Mouse (Mus musculus) frontal cortex, postnatal 14 days (tissue): ENCODE data around the gene Disp3.

Experiments
- DNase-seq, 2 experiments: peaks; one replicate each; pipeline ENCODE4 v3.0.0; 2022; ENCODE audit warnings: low spot score in 2 of 2

Gene Disp3

DNA sequence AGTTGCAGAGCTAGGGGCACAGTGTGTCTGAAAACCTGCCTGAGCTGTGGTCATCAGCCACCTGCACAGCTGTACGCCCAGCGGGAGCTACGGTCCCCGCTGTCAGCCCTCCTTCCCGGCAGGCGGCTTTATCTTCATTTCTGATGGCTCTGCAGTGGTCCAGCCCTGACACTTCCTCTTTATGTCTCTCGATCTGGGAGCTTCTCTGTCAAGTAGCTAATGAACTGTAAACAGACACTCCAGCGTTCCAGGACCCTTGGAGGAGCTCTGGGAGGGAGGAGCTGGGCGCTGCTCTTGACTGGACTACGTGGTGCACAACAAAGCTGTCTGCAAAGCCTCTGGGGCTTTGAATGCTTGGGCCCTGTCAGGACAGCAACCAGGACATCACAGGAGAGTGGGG lies 67.1 kb downstream of the Disp3 start:
- no peak for DNase-seq

DNA sequence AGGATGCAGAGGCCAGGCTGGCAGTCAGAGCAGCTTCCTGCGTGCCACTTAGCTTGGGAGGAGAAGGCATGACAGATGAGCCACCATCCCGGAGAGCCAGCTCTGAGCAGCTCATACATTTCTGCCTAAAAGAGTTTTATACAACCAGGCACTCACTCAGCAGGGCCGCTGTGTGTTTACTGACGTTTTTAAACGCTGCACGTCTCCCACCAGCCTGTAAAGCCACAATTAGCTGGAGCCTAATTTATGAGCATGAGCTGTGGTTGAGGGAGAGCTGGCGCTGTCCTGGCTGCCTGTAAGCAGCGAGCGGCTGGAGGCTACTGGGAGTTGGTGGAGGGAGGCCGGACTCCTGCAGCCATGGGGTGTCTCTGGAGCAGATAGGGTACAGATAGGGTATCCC lies 69.5 kb downstream of the Disp3 start:
- no peak for DNase-seq

GRCm38 (mm10) chr4:148215264-148215900 lies 72.4 kb downstream of the Disp3 start:
- DNase-seq, result no peak

- DNase-seq, result peak; percentile 37 to 45
Measured at GRCm38 (mm10) chr4:148214460-148215136, 73.2 kb downstream of the Disp3 start.

DNA sequence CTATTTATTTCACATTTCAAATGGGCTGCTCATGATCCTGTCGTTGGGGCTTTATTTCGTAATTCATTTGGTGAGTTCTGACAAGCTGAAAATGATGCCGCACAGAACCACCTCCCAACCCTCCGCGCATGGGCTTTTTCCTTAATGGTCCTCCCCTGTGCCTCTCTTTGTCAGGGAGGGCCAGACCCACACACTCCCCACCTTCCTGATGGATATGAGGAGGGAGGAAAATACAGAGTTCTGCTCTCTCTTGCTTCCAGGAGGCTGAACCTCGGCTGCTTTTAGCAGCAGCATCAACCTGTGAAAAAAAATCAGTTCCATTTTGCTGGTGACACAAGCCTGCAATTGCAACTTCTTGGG lies 82.9 kb downstream of the Disp3 start:
- no peak for DNase-seq

DNA sequence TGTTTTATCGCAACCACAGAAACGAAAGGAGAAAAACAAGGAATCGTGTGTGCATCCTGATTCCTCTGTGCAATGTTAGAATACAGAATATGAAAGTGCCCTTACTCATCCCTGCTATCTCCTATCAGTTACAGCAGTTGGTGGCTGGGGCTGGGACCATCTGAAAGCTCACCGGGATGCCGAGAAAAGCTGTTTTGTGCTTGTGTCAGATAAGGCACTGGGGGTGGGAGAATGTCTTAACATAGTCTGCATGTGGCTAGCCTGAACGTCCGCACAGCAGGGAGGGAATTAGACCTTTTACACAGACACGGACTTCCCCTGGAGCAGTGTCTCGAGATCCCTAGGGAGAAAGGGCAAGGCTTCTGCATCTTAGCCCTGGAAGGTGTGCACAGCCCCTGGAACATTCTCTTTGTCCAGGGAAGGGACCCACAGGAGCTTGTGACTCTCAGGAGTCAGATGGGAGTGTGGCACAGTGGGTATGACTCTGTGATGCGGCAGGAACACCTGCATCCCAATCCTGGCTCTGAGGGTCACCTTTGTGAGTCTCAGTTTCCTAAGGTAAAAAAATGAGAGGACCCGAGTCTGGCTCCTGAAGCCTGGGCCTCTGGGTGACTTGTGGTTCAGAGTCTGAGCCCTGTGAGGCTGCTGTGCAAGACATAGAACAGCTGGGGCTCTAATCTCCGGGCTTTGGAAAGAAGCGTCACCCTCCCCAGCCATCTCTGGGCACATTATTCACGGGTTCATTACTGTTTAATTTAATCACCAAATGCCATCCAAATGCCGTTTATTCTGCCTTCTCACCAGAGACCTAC lies 83.5 kb downstream of the Disp3 start:
- DNase-seq, result no peak

GRCm38 (mm10) chr4:148203557-148203956 lies 84.2 kb downstream of the Disp3 start:
- DNase-seq, result no peak

GRCm38 (mm10) chr4:148198721-148199120 lies 89.0 kb downstream of the Disp3 start:
- DNase-seq, result no peak

DNA sequence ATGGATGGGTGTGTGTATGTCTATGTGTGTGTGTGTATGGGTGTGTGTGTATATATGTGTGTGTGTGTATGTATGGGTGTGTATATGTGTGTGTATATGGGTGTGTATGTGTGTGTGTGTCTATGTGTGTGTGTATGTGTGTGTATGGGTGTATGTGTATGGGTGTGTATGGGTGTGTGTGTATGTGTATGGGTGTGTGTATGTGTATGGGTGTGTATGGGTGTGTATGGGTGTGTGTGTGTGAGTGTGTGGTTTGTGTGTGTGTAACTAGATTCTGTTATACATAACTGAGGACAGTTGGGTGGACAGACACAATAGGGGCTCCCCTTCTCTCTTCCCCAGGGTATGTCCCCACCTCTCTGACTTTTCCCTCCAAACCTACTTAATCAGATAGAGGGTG lies 93.4 kb downstream of the Disp3 start:
- DNase-seq, result no peak

GRCm38 (mm10) chr4:148192707-148193245 lies 95.0 kb downstream of the Disp3 start:
- DNase-seq, result no peak
